Mouse (Mus musculus) liver, postnatal 0 days (tissue): ENCODE measurements around the gene Sdk1.

Source experiments
- CTCF ChIP-seq: sonication (generic); IDR thresholded peaks from 2 replicates; pipeline ENCODE4 v1.5.1; 2016; ENCODE audit warnings: antibody characterized with exemption, low read depth
- EP300 ChIP-seq: IDR thresholded peaks from 2 replicates; pipeline ENCODE4 v1.6.1; 2016; ENCODE audit warnings: antibody characterized with exemption, low read depth, mild to moderate bottlenecking

DNA sequence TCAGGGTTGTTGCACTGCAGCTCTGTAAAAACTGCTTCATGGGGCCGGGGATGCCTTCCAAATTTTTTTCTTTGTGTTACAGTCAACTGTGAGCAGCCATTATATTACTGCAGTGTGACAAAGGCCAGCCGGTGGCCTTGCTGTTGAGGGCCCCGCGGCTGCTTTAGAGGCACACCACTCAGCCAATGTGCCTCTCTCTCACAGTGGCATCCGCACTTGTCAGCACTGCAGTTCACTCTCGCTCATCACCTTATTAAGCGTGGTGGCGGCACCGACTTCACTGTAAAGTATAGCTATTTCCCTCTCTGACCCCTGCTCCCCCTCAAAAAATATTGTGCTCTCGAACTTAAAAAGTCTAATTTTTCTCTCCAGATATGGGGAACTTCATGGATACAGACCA is 371.4 kb downstream of the Sdk1 start:
- TF ChIP-seq CTCF, result no peak
- no peak for TF ChIP-seq EP300
